Mouse (Mus musculus): Measurements from ENCODE around the gene 6330403K07Rik.

DNA sequence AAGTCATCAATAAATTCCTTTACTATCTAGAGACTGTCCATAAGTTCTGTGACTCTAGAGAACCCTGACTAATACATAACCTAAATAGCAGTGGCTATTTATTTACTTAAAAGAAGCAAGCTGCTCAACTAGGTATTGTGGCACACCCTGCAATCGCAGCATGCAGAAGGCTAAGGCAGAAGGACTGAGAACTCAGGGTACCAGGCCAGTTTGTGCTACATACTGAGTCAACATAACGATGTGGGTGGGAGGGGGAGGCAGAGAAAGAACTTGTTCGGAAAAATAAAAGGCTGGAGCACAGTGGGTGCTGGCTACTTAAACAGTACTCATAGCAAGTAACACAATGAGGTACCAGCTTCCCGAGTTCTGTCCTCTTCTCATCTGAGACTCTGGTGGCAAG lies 32.1 kb downstream of the 6330403K07Rik start:
- TF ChIP-seq CTCF (IDR thresholded peaks at IDR 0.05) (no peak), EP300 (IDR thresholded peaks at IDR 0.05) (no peak)
